Mouse (Mus musculus) c-Kit-positive CD71-positive TER-119-positive erythroid progenitor cells, embryonic 14.5 days (primary cell): ENCODE data around the gene Ino80.

Experiments
- DNase-seq: peaks from one replicate; pipeline ENCODE4 v3.0.0-alpha.2; 2013; ENCODE audit warnings: low spot score

The Ino80 gene

DNA sequence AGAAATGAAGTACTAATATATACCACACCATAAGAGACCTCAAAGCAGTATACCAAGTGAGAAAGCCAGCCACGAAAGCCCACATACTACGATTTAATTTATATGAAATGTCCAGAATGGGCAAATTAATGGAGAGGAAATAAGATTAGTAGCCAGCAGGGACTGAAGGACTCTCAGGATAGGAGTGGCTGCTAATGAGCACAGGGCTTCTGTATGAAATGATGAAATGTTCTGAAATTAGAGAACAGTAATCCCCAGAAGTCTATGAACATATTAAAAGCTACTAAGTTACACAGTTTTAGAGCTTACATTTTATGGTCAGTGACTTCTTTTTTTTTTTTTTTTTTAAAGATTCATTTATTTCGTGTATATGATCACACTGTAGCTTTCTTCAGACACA lies 22.9 kb downstream of the Ino80 start:
- no peak for DNase-seq

DNA sequence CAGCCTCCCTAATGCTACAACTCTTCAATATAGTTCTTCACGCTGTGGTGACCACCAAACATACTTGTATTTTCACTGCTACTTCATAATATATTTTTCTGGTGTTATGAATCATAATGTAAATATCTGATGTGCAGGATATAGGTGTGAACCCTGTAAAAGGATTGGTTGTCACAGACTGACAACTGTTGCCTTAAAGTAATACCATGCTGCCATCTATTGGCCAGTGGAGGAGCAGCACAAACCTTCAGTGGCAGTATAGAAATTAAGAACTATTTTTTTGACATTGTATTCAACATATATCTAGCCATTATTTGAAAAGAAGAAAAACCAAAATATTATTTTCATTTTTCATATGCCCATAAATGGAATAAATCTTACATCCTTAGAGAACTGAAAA lies 40.5 kb downstream of the Ino80 start:
- DNase-seq: peak; percentile 57

DNA sequence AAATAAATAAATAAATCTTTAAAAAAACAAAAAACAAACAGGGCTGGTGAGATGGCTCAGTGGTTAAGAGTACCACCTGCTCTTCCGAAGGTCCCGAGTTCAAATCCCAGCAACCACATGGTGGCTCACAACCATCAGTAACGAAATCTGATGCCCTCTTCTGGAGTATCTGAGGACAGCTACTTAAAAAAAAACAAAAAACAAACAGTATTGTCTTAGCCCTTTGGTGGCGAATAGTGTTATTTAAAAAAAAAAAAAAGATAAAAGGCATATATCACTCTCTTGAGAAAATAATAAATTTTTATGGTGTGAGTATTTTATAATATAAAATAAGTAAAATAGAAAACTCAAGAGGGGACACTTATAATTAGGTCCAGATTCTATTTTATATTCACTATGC lies 41.0 kb downstream of the Ino80 start:
- no peak for DNase-seq

DNA sequence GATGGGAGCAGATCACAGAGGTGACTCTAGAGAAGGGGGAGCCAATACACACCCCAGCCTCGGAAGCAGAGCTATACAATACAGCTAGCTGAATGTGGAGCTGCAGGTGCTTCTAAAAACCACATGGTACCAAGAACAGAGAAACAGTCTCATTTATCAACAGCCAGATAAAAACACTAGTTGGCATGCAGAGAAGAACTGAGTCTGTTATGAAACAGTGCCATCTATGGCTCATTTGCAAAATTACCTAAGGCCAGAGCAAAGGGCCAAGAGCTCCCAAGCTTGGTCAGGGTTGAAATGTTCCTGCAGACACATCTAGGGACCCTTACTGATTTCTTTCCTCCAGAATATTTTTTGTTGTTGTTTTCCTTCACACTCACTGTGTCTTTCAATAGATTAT lies 63.7 kb downstream of the Ino80 start:
- peak; percentile 26 for DNase-seq

DNA sequence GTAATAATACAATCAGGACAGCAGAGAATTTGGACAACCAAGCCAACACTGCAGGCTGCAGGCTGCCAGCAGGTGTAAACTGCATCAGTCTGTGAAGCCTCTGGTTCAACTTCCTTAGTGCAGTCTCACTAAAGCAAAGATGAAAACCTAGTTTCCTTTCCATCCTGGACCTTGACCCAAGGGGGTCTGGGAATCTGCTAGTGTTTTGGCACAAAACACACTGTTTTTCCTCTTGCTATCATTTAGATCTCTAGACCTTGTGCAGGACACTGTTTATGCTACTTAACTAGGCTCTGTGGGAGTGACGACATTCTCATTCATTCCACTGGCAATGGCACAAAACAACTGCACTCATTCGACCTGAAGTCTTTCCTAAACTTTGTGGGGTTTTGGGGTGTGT lies 65.8 kb downstream of the Ino80 start:
- no peak for DNase-seq

DNA sequence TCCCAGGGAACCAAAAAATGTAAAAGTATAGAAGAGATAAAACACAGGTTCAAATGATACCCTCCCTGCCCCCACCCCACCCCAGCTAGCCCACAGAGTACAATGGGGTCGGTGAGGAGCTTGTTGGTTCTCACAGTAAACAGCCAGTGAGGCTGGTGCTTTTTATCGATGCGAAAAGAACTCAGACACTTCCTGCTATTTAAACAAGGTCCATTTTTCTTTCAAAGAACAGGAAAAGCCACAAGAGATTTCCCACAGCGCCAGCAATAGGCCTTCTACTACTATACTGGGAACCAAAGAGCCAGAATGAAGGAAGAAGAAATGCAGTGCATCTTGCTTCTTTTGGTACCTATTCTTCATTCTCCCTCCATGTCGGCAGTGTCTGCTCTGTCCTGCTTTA lies 66.5 kb downstream of the Ino80 start:
- no peak for DNase-seq

DNA sequence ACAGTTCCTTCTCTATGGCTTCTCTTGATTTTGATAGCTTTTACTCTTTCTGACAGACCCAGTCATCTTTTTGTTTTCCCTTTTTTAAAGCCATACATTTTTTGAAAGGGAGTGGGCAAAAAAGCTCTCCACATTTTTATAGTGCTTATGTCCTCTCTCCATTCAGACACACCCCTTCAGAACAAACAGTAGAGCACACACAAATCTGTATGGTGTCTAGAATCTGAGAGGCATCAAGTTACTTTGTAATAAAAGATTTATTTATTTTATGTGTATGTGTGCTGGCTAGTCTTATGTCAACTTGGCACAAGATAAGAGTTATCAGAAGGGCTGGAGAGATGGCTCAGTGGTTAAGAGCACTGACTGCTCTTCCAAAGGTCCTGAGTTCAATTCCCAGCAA lies 68.8 kb downstream of the Ino80 start:
- no peak for DNase-seq

DNA sequence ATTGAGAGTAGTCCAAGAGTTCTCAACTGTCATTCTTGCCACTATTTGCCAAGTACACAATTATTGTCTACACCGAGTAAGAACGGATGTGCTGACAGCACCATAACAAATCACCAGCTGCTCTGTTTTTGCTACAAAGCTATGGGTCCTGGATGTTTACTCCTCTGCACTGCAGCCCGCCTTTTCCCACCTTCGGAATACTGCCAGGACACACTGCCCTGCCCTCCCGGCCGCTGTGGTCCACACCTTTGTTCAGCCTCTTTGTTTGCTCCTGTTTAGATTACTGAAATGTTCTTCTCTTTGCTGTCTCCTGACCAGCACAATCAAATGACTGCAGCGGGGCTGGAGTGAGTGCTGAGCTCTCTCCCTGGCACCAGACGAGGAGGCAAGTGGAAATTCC lies 69.2 kb downstream of the Ino80 start:
- DNase-seq: no peak

DNA sequence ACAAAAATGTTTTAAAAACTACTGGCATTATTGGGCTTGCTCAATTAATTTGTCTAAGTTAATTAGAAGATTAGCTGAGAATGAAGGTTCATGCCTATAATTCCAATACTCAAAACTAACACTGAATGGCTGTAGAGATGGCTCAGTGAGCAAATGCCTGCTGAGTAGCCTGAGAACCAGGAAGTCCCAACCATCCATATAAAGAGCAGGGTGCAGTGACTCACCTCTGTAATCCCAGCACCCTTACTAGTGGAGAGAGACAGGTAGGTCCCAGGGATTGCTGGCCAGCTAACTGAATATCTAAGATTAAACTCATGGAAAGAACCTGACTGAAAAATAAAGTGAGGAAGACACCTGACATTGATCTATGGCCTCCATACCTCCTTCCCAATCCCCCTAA lies 78.2 kb downstream of the Ino80 start:
- no peak for DNase-seq

DNA sequence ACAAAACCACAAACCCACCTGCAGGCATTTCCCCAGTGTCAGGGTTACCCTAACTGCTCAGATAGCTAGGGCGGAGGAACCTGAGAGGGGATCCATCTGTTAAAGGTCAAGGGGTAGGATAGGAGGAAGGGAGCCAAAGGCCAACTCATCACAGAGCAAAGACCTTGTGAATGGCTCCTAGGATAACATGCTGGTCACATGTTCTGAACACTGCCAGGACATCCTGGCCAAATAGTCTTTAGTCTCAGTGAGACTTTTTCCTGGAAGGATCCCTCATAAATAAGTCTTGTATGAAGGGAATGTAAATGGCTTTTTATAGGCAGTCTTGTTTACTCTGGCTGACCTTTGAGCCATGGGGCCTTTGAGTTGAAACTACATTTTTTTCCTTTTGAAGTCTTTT lies 78.8 kb downstream of the Ino80 start:
- DNase-seq: no peak

DNA sequence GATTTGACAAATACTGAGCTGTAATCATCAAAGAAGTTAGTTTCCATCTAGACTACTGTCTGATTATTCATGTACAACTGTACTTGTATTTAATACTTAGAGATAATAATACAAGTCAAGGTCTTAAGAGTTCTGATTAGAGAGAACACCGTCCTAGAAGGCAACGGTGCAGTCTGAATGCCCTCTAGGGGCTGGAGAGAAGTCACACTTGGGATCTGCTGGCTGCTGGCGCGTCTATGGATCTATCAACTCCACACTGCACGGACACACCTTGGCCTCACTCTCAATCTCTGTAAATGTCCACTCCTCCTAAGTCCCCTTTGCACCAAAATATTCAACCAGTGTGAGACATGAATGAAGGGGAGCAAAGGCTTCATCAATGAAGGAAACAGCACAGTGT lies 79.2 kb downstream of the Ino80 start:
- no peak for DNase-seq

DNA sequence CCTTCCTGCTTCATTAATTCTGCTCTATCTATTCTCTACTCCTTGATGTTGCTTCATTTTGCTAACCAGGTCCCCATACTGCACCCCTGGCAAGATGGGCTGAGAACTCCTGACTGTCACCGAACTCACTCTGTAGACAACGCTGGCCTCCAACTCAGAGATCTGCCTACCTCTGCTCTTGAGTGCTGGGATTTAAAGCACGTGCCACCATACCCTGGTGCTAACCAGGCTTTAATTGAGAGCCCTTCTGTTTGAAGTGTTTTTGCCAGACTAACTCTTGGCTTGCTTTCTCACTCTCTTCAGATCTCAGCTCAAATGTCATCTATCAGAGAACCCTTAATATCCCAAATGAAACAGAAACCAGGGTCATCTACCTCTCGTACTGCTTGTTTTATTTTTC lies 87.5 kb downstream of the Ino80 start:
- DNase-seq: no peak

DNA sequence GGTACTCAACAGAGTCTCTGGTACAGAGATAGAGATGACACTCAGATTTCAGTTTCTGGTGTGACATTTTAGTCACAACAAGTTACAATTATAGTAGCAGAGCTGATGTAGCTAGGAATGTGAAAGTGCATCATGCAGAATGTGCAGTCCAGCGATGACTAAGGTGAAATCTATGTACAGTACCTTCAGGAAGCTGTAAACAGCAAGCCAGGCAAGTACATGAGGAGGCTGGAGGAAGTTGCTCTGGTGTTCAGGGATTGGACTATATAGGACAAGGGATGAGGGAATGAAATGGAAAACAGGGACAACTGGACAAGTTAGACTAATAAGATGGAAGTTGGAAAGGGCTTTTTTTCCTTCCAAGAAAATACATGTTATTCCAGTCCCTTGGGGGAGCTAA lies 89.2 kb downstream of the Ino80 start:
- DNase-seq: no peak

DNA sequence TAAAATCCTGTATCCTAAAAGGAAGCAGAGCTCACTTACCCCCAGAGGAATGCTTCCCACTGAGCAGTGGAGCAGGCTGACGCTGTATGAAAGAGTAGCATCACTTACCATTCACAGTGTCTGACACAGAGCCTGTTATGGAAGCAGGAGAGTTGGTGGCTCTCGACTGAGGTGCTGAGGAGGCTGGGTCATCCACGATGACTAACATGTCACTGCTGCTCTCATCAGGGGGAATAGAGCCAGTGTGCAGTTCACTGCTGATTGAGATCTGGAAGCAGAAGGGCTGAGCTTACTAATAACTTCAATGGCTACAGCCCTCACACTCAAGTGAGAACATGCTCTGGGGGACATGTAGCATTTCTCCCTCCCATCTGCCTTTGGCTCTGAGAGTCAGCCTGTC lies 98.0 kb downstream of the Ino80 start:
- DNase-seq: no peak

DNA sequence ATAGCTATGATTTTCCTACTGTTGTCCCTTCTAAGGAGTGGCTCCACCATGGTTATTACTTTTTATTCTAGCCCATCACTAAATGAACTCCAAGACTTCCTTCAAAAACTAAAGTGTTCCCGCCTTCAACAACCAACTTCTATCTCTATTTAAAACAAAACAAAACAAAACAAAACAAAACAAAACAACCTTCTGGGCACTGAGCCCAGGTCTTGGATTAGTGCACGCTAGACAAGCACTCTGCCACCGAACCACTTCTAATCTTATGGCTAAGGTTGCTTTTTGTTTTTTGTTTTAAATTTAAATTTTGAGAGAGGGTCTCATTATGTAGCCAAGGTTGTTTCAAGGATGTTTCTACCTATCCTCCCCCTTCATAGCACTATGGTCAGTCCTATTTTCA lies 99.7 kb downstream of the Ino80 start:
- no peak for DNase-seq

DNA sequence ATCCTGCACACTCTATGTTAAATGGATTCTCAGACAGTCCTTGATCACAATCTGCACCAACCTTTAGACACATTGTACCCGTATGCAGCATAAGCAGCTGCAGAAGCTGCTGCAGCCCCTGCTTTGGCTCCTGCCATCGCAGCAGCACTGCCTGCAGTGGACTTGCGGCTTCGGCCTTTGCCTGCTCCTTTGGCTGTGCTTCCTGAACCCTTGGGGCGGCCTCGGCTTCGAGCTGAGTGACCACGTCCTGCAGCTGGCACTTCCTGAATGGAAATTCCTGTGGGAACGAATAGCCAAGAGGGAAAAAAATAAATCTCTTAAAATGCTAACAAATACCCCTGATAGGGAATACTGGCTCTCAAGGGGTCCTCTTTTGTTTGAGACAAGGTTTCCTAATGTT lies 100.2 kb downstream of the Ino80 start:
- DNase-seq: no peak

DNA sequence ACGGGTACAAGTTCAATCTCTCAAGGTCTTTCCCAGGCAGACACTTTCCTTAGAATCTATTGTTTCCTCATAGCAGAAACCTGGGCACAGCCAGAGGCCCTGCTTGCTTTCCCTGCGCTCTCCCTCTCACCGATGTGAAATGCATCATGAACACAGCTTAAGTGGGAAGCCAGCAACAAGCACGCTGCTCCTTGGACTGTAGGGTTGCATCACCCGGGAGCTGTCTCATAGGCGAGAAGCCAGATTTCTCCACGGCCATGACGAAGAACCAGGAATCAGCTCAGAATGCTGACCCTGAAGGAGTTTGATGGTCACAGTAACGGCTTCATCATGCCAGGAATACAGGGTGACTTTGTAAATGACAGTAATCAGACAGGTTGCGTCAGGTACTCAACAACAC lies 107.4 kb downstream of the Ino80 start:
- no peak for DNase-seq

DNA sequence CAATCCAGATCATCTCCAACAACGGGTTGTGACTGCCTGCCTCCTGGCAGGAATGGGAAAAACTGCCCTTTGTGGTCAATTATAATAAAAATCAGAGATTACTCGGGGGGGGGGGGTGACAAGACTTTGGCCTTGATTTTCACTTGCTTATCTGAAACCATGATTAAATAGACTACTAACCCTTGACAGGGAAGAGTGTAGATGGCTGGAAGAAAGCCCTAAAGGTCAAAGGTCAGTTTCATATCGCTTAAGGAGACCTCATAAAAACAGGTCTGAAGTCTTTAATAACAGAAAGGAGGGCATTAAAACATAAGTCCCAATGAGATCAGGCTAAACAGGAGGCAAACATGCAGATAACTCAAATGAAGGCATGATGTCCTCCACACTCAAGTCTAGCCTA lies 110.1 kb downstream of the Ino80 start:
- DNase-seq: no peak

DNA sequence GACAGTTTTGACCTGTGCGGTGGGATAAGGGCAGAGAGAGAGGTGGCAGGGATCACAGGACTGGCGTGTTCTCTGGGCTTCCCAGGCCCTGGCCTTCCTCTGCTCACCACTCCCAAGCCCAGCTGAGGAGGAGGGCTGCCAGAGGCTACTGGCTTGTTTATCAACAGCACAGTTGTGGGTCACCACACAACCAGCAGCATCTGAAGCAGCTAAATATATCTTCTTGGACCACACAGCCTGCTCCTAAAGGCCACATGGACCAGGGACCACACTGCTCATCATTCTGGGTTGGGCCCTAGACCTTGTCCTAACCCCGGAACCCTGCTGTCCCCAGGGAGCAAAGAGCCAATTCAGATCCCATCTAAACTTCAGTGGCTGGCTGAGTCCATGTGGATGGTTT lies 112.5 kb downstream of the Ino80 start:
- no peak for DNase-seq

DNA sequence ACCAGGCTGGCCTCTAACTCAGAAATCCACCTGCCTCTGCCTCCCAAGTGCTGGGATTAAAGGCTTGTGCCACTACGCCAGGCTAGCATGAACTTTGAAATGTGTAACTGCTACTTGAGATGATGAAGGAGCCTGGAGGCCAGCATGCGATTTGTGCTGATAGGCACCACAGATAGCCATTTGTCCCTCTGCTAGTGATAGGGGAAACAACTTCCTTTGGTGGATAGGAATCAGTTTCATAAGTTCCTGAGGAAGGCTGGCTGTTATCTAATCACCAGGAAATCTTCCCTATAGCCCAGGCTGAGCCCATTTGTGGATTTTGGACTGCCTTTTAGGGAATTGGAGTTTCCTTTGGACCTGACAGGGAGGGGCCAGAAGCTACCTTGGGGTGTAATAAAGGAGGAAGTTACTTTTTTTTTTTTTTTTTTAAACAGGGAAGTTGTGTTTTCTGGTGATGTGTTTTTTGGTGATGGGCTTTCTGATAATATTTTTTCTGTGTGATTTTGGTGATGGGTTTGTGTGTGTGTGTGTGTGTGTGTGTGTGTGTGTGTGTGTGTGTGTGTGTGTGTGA lies 117.7 kb downstream of the Ino80 start:
- no peak for DNase-seq

DNA sequence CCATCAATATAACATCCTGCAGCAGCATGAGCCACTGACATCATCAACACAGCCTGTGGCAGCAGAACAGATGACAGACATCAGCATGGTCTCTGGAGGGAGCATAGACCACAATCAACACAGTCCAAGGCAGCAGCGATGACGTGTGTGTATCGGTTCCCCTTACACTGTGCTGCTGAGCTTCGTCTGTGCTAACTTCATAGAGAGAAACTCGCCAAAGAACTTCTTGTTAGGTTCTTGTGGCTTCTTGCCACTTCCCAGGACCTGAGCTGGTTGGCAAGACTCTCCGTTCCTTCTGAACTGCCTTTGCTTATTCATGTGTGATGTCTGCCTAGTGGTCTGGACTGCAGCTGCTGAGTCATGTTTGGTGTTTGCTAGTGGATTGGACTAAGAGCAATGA lies 119.2 kb downstream of the Ino80 start:
- no peak for DNase-seq

DNA sequence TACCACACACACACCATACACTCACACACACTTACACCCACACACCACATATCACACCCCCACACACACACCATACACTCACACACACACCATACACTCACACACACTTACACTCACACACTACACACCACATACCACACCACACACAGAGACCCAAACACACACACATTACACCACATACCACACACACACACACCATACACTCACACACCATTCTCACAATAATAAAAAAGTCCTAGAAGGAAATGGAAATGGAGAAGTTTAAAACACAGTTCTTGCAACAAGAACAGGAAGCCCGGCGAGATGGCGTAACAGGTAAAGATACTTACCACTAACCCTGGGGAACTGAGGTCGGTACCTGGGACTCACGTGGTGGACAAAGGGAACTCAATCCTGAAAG lies 120.7 kb downstream of the Ino80 start:
- no peak for DNase-seq

DNA sequence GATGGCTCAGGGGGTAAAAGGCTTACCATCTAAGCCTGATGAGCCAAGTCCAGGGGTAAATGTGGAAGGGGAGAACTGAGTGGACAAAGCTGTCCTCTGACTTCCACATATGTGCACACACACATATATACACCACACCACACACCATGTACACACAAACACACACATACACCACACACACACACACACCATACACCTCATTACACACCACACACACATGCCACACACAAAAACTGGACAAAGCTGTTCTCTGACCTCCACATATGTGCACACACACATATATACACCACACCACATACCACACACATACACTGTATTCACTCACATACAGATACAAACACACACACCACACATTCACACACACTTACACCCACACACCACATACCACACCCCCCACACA lies 121.2 kb downstream of the Ino80 start:
- DNase-seq: no peak

DNA sequence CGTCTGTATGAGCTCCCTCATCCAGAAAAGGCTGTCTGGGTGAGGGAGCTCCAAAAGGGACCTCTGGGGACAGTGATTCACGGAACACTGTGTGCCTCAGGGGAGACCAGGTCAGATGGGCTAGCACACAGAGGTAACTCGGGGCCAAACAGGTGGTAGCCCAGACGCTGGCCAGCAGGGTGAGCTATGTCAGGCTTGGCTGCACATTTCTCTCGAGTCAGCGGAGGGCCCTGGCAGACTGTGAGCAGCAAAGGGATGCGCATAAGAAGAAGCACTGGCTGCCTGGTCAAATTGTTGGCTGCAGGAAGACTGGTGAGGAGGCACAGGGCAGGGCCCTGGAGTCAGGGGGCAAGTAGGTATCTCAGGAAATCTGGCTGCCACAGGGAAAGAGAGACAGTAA lies 121.8 kb downstream of the Ino80 start:
- DNase-seq: no peak

DNA sequence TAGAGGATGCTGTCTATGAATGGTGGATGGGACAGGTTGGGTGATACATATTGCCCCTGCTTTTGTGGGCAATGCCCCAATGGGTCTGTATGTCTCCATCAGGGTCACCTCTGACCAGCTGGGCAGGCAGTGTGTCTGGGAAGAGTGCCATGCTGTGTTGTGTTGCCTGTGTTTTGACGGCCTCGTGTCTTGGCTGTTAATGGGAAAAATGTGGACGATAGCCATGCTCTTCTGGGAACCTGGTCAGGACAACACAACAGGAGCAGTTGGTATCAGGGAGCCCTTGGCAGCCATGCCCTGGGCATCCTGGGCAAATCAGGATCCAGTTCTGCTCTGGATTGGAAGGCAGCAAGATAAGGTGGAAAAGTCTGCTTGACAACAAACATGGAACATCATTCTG lies 122.4 kb downstream of the Ino80 start:
- DNase-seq: no peak
